Mouse (Mus musculus) hindbrain, embryonic 16.5 days (tissue): ENCODE data around the gene Kdm2b. TPM values are rescaled to one million over a fixed set of nuclear protein-coding genes. Genes with fewer than 3 reads are reported as not detected.

Source experiments
- ATAC-seq: fragments of 200-750 bp; cut with Nextera tagmentation; 2 replicates; pipeline ENCODE4 v1.8.0; 2017; ENCODE audit warnings: moderate TSS enrichment, moderate library complexity
- H3K27ac ChIP-seq: fragments of 300-500 bp; sonication (generic); 2 replicates; pipeline ENCODE4 v1.5.1; 2014; ENCODE audit warnings: low read depth, mild to moderate bottlenecking, control low read depth, low read length, moderate library complexity
- H3K27me3 ChIP-seq: fragments of 300-500 bp; sonication (generic); replicated peaks from 2 replicates; pipeline ENCODE4 v1.6.1; 2014; ENCODE audit warnings: low read length; ENCODE audit not compliant: control insufficient read depth, insufficient read depth
- H3K36me3 ChIP-seq: fragments of 300-500 bp; sonication (generic); 2 replicates; pipeline ENCODE4 v1.6.1; 2014; ENCODE audit warnings: mild to moderate bottlenecking, low read length, moderate library complexity, mixed read lengths; ENCODE audit not compliant: control insufficient read depth, insufficient read depth
- H3K4me1 ChIP-seq: fragments of 300-500 bp; sonication (generic); 2 replicates; pipeline ENCODE4 v1.6.1; 2014; ENCODE audit warnings: low read depth, low read length; ENCODE audit not compliant: control insufficient read depth, insufficient read depth
- H3K4me2 ChIP-seq: fragments of 300-500 bp; sonication (generic); 2 replicates; pipeline ENCODE4 v1.6.1; 2014; ENCODE audit warnings: mild to moderate bottlenecking, low read length, control low read depth, moderate library complexity
- H3K4me3 ChIP-seq: fragments of 300-500 bp; sonication (generic); 2 replicates; pipeline ENCODE4 v1.5.1; 2014; ENCODE audit warnings: mild to moderate bottlenecking, low read length, control low read depth, moderate library complexity
- H3K9ac ChIP-seq: fragments of 300-500 bp; sonication (generic); 2 replicates; pipeline ENCODE4 v1.6.1; 2014; ENCODE audit warnings: low read depth, mild to moderate bottlenecking, control low read depth, low read length, moderate library complexity
- H3K9me3 ChIP-seq: fragments of 300-500 bp; sonication (generic); 2 replicates; pipeline ENCODE4 v1.6.1; 2014; ENCODE audit warnings: mild to moderate bottlenecking, low read length, moderate library complexity; ENCODE audit not compliant: control insufficient read depth
- WGBS: fragments of 180-500 bp; shearing (Covaris S2); extraction: QIAGEN DNeasy Blood & Tissue Kit; methylation state at CpG from one replicate; pipeline ENCODE4 v1.1.7; 2014; 5-methylcytosine and 5-hydroxymethylcytosine counted together
- polyA plus RNA-seq: library from polyadenylated mRNA; unstranded; fragments of >200 nt; fragmentation: Nextera tagmentation; extraction: Ambion mirVana; gene quantifications from 2 replicates; pipeline ENCODE4 v1.2.1, GENCODE M21; 2015

Kdm2b gene
- polyA plus RNA-seq, 1 experiment from 2014 or later, result 88.8 TPM

GRCm38 (mm10) chr5:122909481-122909880 is 80.1 kb downstream of the Kdm2b start:
- no peak for ATAC-seq
- Histone ChIP-seq H3K36me3 (no peaks in the 10 kb centered on the region), H3K27ac (no peak overlapping the region), H3K4me1 (no peaks in the 10 kb centered on the region), H3K4me3 (no peak overlapping the region), H3K4me2 (no peak overlapping the region), H3K27me3 (no peaks in the 10 kb centered on the region), H3K9me3 (no peaks in the 10 kb centered on the region), H3K9ac (no peak overlapping the region)
- WGBS, result 88% methylated on average over 18 of the region's 18 CpGs

- no peak overlapping the region for H3K4me3 ChIP-seq
- no peaks in the 10 kb centered on the region for H3K9me3 ChIP-seq
- H3K9ac ChIP-seq, result no peak overlapping the region
- ATAC-seq, result no peak
- 90% methylated on average over 2 of the region's 2 CpGs for WGBS
- no peak overlapping the region for H3K4me2 ChIP-seq
- H3K4me1 ChIP-seq, result no peaks in the 10 kb centered on the region
- no peaks in the 10 kb centered on the region for H3K27me3 ChIP-seq
- H3K27ac ChIP-seq, result no peak overlapping the region
- H3K36me3 ChIP-seq, result no peaks in the 10 kb centered on the region
Measured at GRCm38 (mm10) chr5:122908001-122908400, 81.6 kb downstream of the Kdm2b start.

- WGBS, result 78% methylated on average over 1 of the region's 1 CpGs
- H3K4me2 ChIP-seq, result no peak overlapping the region
- H3K4me3 ChIP-seq, result no peak overlapping the region
- no peak overlapping the region for H3K9ac ChIP-seq
- H3K27ac ChIP-seq, result no peak overlapping the region
- no peaks in the 10 kb centered on the region for H3K27me3 ChIP-seq
- H3K4me1 ChIP-seq, result no peaks in the 10 kb centered on the region
- no peaks in the 10 kb centered on the region for H3K36me3 ChIP-seq
- H3K9me3 ChIP-seq, result no peaks in the 10 kb centered on the region
- ATAC-seq, result no peak
Measured at GRCm38 (mm10) chr5:122907182-122907581, 82.4 kb downstream of the Kdm2b start.

GRCm38 (mm10) chr5:122903165-122903564 is 86.5 kb downstream of the Kdm2b start:
- ATAC-seq, result no peak
- H3K27me3 ChIP-seq, result no peaks in the 10 kb centered on the region
- H3K9me3 ChIP-seq, result no peaks in the 10 kb centered on the region
- 87% methylated on average over 5 of the region's 5 CpGs for whole genome bisulfite sequencing
- H3K4me2 ChIP-seq, result no peak overlapping the region
- H3K9ac ChIP-seq, result no peak overlapping the region
- H3K36me3 ChIP-seq, result no peaks in the 10 kb centered on the region
- no peak overlapping the region for H3K27ac ChIP-seq
- no peak overlapping the region for H3K4me3 ChIP-seq
- peaks cover 14% of the 10 kb centered on the region for H3K4me1 ChIP-seq

- 86% methylated on average over 6 of the region's 6 CpGs for WGBS
- ATAC-seq, result no peak
Measured at GRCm38 (mm10) chr5:122902228-122902627, 87.4 kb downstream of the Kdm2b start.

GRCm38 (mm10) chr5:122901666-122902065 is 88.0 kb downstream of the Kdm2b start:
- Histone ChIP-seq H3K36me3 (no peaks in the 10 kb centered on the region), H3K4me3 (no peak overlapping the region), H3K9me3 (no peaks in the 10 kb centered on the region), H3K4me2 (no peak overlapping the region), H3K9ac (no peak overlapping the region), H3K4me1 (peaks cover 19% of the 10 kb centered on the region), H3K27me3 (no peaks in the 10 kb centered on the region), H3K27ac (no peak overlapping the region)
- ATAC-seq, result no peak
- 63% methylated on average over 3 of the region's 3 CpGs for WGBS

More at GRCm38 (mm10) chr5:122902228-122902627, 87.4 kb downstream of the Kdm2b start:
- Histone ChIP-seq H3K36me3 (no peaks in the 10 kb centered on the region), H3K4me1 (peaks cover 19% of the 10 kb centered on the region), H3K27ac (no peak overlapping the region), H3K4me3 (no peak overlapping the region), H3K27me3 (no peaks in the 10 kb centered on the region), H3K4me2 (no peak overlapping the region), H3K9ac (no peak overlapping the region), H3K9me3 (no peaks in the 10 kb centered on the region)

GRCm38 (mm10) chr5:122901179-122901578 is 88.4 kb downstream of the Kdm2b start:
- ATAC-seq, result no peak
- Histone ChIP-seq H3K4me3 (peak overlapping the region; percentile 85), H3K9me3 (no peaks in the 10 kb centered on the region), H3K36me3 (no peaks in the 10 kb centered on the region), H3K27ac (peak overlapping the region; percentile 93), H3K27me3 (no peaks in the 10 kb centered on the region), H3K9ac (peak overlapping the region; percentile 90), H3K4me2 (peak overlapping the region; percentile 83), H3K4me1 (peaks cover 19% of the 10 kb centered on the region)
- WGBS, result 57% methylated on average over 11 of the region's 11 CpGs

- peak overlapping the region; percentile 93 for H3K27ac ChIP-seq
- WGBS, result 3% methylated on average over 33 of the region's 33 CpGs
- no peaks in the 10 kb centered on the region for H3K9me3 ChIP-seq
- no peaks in the 10 kb centered on the region for H3K36me3 ChIP-seq
- no peak for ATAC-seq
- H3K4me3 ChIP-seq, result peak overlapping the region; percentile 85
- H3K27me3 ChIP-seq, result no peaks in the 10 kb centered on the region
- H3K4me1 ChIP-seq, result peaks cover 19% of the 10 kb centered on the region
- peak overlapping the region; percentile 83 for H3K4me2 ChIP-seq
- peak overlapping the region; percentile 90 for H3K9ac ChIP-seq
Measured at GRCm38 (mm10) chr5:122900558-122901171, 89.0 kb downstream of the Kdm2b start.

- H3K27me3 ChIP-seq, result no peaks in the 10 kb centered on the region
- under 1% methylated on average over 47 of the region's 120 CpGs for WGBS
- peak overlapping the region; percentile 90 for H3K9ac ChIP-seq
- peak overlapping the region; percentile 93 for H3K27ac ChIP-seq
- peaks cover 19% of the 10 kb centered on the region for H3K4me1 ChIP-seq
- H3K9me3 ChIP-seq, result no peaks in the 10 kb centered on the region
- ATAC-seq, result peak; percentile 98
- no peaks in the 10 kb centered on the region for H3K36me3 ChIP-seq
- H3K4me3 ChIP-seq, result peak overlapping the region; percentile 85
- peak overlapping the region; percentile 83 for H3K4me2 ChIP-seq
Measured at GRCm38 (mm10) chr5:122899777-122900557, 89.7 kb downstream of the Kdm2b start.
